Mouse (Mus musculus) small intestine, adult 2 months (tissue): ENCODE data around the gene Atf3.
"Not testable (repeated sequence)": the region's sequence is repeated elsewhere in the genome, so short reads cannot be mapped to it uniquely, and the experiment has no call there.

ENCODE experiments used
- CTCF ChIP-seq: fragments of 200-500 bp; IDR thresholded peaks from 2 replicates; pipeline ENCODE4 v1.5.1; 2012; ENCODE audit warnings: low read depth, mild to moderate bottlenecking, control low read depth, inconsistent platforms, low read length, moderate library complexity, mixed read lengths; ENCODE audit not compliant: insufficient replicate concordance, insufficient read length; ENCODE audit errors: extremely low read depth
- POLR2A ChIP-seq: fragments of 200-500 bp; IDR thresholded peaks from 2 replicates; pipeline ENCODE4 v1.6.1; 2012; ENCODE audit warnings: low read depth, mild to moderate bottlenecking, control low read depth, inconsistent platforms, low read length, moderate library complexity

DNA sequence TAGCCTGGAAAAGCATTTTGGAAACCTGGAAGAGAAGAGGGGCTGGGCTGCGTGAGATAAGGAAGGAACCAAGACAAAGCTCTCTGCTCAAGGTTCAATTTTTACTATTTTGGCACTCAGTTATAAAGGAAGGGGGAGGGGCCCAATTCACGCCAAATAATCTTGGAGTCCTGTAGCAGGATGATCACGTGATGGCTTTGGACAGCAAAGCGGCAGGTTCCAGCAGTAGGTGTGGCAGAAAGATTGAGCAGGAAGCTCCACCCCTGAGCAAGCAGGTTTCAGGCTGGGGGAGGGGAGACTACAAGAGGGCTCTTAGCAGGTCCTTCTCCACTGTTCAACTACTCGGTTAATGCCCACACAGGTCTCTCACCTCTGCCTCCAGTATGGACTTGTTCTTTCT lies 68.3 kb downstream of the Atf3 start:
- not testable (repeated sequence) for TF ChIP-seq CTCF, POLR2A
